Mouse (Mus musculus): ENCODE data around the gene Kctd17. TPM values are rescaled to one million over a fixed set of nuclear protein-coding genes. Genes with fewer than 3 reads are reported as not detected.

Gene Kctd17
- polyA plus RNA-seq, 1 experiment from 2014 or later = 49.5 TPM

GRCm38 (mm10) chr15:78486564-78486963, 58.2 kb downstream of the Kctd17 start:
- no peaks in the 10 kb centered on the region for H3K36me3 ChIP-seq
- no peak overlapping the region for H3K4me3 ChIP-seq
- H3K27ac ChIP-seq = no peak overlapping the region
- no peak for ATAC-seq (ENCODE audit: insufficient number of reproducible peaks, insufficient read depth, low FRiP score, low TSS enrichment, low read depth)
- H3K4me1 ChIP-seq = peaks cover 7% of the 10 kb centered on the region
- H3K27me3 ChIP-seq = peaks cover 4% of the 10 kb centered on the region
- 95% methylated on average over 1 of the region's 1 CpGs for WGBS
- H3K9ac ChIP-seq = no peak overlapping the region
- no peak overlapping the region for H3K4me2 ChIP-seq
- H3K9me3 ChIP-seq = no peaks in the 10 kb centered on the region

- Histone ChIP-seq H3K9me3 (no peaks in the 10 kb centered on the region), H3K4me2 (no peak overlapping the region), H3K36me3 (no peaks in the 10 kb centered on the region), H3K27ac (no peak overlapping the region), H3K27me3 (peaks cover 4% of the 10 kb centered on the region), H3K4me3 (no peak overlapping the region), H3K9ac (no peak overlapping the region), H3K4me1 (peaks cover 7% of the 10 kb centered on the region)
- 61% methylated on average over 4 of the region's 4 CpGs for WGBS
- ATAC-seq (ENCODE audit: insufficient number of reproducible peaks, insufficient read depth, low FRiP score, low TSS enrichment, low read depth) = no peak
Observed at GRCm38 (mm10) chr15:78487066-78487465, 58.7 kb downstream of the Kctd17 start.

Other genes with a start within 250 kb of the Kctd17 start
- gene Pvalb, start 222.2 kb upstream of the Kctd17 start, polyA plus RNA-seq (2015; fragmentation: Nextera tagmentation; extraction: Ambion mirVana) = not detected in 2 replicates
- 2.4 and 3.8 TPM in 2 replicates for gene Ncf4, start 183.8 kb upstream of the Kctd17 start, polyA plus RNA-seq (2015; fragmentation: Nextera tagmentation; extraction: Ambion mirVana)
- 0.23 and 0.70 TPM in 2 replicates for gene Csf2rb2, start 122.8 kb upstream of the Kctd17 start, polyA plus RNA-seq (2015; fragmentation: Nextera tagmentation; extraction: Ambion mirVana)
- gene Csf2rb, start 102.8 kb upstream of the Kctd17 start, polyA plus RNA-seq (2015; fragmentation: Nextera tagmentation; extraction: Ambion mirVana) = 1.6 and 1.9 TPM in 2 replicates
- gene Tex33, start 32.7 kb upstream of the Kctd17 start, polyA plus RNA-seq (2015; fragmentation: Nextera tagmentation; extraction: Ambion mirVana) = not detected in 2 replicates
- gene Tst, start 22.7 kb upstream of the Kctd17 start, polyA plus RNA-seq (2015; fragmentation: Nextera tagmentation; extraction: Ambion mirVana) = 22.6 and 25.9 TPM in 2 replicates
- 2.6 and 2.8 TPM in 2 replicates for gene Mpst, start 22.1 kb upstream of the Kctd17 start, polyA plus RNA-seq (2015; fragmentation: Nextera tagmentation; extraction: Ambion mirVana)
- 0.53 and 1.5 TPM in 2 replicates for gene Tmprss6, start 40.1 kb downstream of the Kctd17 start, polyA plus RNA-seq (2015; fragmentation: Nextera tagmentation; extraction: Ambion mirVana)
- gene Il2rb, start 66.7 kb downstream of the Kctd17 start, polyA plus RNA-seq (2015; fragmentation: Nextera tagmentation; extraction: Ambion mirVana) = 0.28 and 0.30 TPM in 2 replicates
- gene C1qtnf6, start 102.9 kb downstream of the Kctd17 start, polyA plus RNA-seq (2015; fragmentation: Nextera tagmentation; extraction: Ambion mirVana) = 38.6 and 41.2 TPM in 2 replicates
- gene Sstr3, start 116.1 kb downstream of the Kctd17 start, polyA plus RNA-seq (2015; fragmentation: Nextera tagmentation; extraction: Ambion mirVana) = 0.45 TPM in 1 of 2 replicates, not detected in the other
- 13.3 and 13.4 TPM in 2 replicates for gene Rac2, start 144.2 kb downstream of the Kctd17 start, polyA plus RNA-seq (2015; fragmentation: Nextera tagmentation; extraction: Ambion mirVana)
- 8.5 and 10.1 TPM in 2 replicates for gene Cyth4, start 168.5 kb downstream of the Kctd17 start, polyA plus RNA-seq (2015; fragmentation: Nextera tagmentation; extraction: Ambion mirVana)